In the genomic region with DNA sequence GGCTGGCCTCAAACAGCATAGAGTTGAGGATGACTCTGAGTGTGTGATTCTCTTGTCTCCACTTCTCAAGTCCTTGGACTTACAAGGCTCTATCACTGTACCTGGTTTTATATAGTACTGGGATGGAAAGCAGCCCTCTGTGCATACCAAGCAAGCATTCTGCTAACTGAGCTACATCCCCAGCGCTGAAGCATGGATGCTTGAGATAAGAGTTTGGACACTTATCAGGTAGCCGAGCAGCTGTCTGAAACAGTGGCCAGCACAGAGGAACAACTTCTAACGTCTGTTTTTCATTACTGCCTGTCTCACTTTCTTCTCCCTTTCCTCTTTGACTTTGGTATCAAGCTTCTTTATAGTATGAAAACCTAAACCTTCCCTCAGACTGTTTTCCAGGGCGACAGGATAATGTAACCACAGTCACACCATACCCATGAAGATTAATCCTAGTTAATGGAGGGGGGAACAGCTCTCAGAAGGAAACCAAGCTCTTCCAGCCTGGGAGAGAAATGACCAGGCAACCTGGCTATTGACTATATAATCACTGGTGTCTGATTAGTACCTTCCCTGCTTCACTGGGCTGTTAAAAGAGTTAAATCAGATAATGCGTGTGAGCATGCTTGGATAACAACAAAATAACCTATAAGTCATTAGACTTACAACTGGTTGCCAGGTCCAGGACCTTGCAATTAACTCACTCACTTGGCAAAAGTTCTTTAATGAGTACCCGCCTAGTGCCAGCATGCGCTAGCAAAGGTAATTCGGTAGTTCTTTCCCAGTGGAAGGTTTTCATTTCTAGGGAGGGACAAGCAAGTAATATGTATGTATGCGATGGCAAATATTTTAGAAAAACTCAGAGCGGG, we compare ENCODE assay signal across 28 mouse cellular contexts.
DNase-seq lines count a peak whose midpoint lies in the region; ATAC-seq and TF ChIP-seq lines count a peak whose summit lies in the region.
"Had no signal": no experiment of that assay in that cellular context is flagged by ENCODE, and none has a peak within 500 bp of the region (broad histone marks: within the 10 kb centered on the region; RNA-seq: fewer than 3 reads in every experiment).

No protein-coding gene starts in this region.

- WGBS in kidney, embryonic 14.5 days: 52% methylated on average over 10 of the region's 10 CpGs
- 61% methylated on average over 10 of the region's 10 CpGs for WGBS in liver, embryonic 12.5 days (ENCODE audit: insufficient replicate concordance)

- peak; percentile 60; the same call in 1 of the 2 replicates for ATAC-seq in kidney, embryonic 14.5 days (ENCODE audit: low FRiP score, low TSS enrichment)
- ATAC-seq in liver, embryonic 12.5 days: peak; percentile 75; the same call in 1 of the 2 replicates
- ATAC-seq: hindbrain, embryonic 16.5 days had no signal

- H3K36me3 ChIP-seq in kidney, embryonic 14.5 days (ENCODE audit: control insufficient read depth, insufficient read depth, low read length): no peaks in the 10 kb centered on the region
- H3K36me3 ChIP-seq in MEL (ENCODE audit: control insufficient read depth in 1 of 2, insufficient read depth in 2 of 2, low read length in 2 of 2): 0 out of 4 replicates have a peak, but pooled peaks cover 0 to 2% of the 10 kb centered on the region in 2 experiments
- H3K36me3 ChIP-seq in liver, embryonic 12.5 days: no peaks in the 10 kb centered on the region
- H3K36me3 ChIP-seq: embryonic facial prominence, embryonic 13.5 days; forebrain, embryonic 12.5 days; G1E; heart, embryonic 10.5 days; heart, embryonic 15.5 days; limb, embryonic 10.5 days; limb, embryonic 15.5 days; stomach, embryonic 15.5 days had no signal

- no peak overlapping the region for H3K27ac ChIP-seq in kidney, embryonic 14.5 days (ENCODE audit: low read depth, low read length)
- H3K27ac ChIP-seq in MEL (ENCODE audit: control insufficient read depth, low read depth, low read length): no peak overlapping the region
- H3K27ac ChIP-seq in liver, embryonic 12.5 days: no peak overlapping the region
- H3K27ac ChIP-seq: embryonic facial prominence, embryonic 13.5 days; forebrain, embryonic 12.5 days; heart, embryonic 10.5 days; heart, embryonic 15.5 days; limb, embryonic 10.5 days; limb, embryonic 15.5 days; stomach, embryonic 15.5 days had no signal

- H3K79me2 ChIP-seq in MEL (ENCODE audit: control insufficient read depth, insufficient read depth, low read length, poor library complexity): no peaks in the 10 kb centered on the region

- no peaks in the 10 kb centered on the region for H3K27me3 ChIP-seq in kidney, embryonic 14.5 days (ENCODE audit: control insufficient read depth, insufficient read depth, low read length)
- no peaks in the 10 kb centered on the region for H3K27me3 ChIP-seq in MEL (ENCODE audit: control insufficient read depth in 1 of 2, insufficient read depth in 2 of 2, low read length in 2 of 2)
- no peaks in the 10 kb centered on the region for H3K27me3 ChIP-seq in liver, embryonic 12.5 days (replicated peaks)
- H3K27me3 ChIP-seq: embryonic facial prominence, embryonic 13.5 days; forebrain, embryonic 12.5 days; heart, embryonic 15.5 days; limb, embryonic 15.5 days; stomach, embryonic 15.5 days had no signal

- TF ChIP-seq CTCF in MEL (IDR thresholded peaks at IDR 0.05 in 2 of 3, conservative IDR thresholded peaks at IDR 0.05 in 1 of 3; ENCODE audit: control insufficient read depth in 1 of 3, insufficient read depth in 1 of 3, low read depth in 2 of 3, low read length in 3 of 3, poor library complexity in 1 of 3, severe bottlenecking in 1 of 3): no peak

- no peaks in the 10 kb centered on the region for H3K9me3 ChIP-seq in kidney, embryonic 14.5 days (ENCODE audit: control insufficient read depth, low read length)
- no peaks in the 10 kb centered on the region for H3K9me3 ChIP-seq in MEL (replicated peaks; ENCODE audit: insufficient read depth, low read length)
- H3K9me3 ChIP-seq in liver, embryonic 12.5 days (replicated peaks): no peaks in the 10 kb centered on the region
- H3K9me3 ChIP-seq: embryonic facial prominence, embryonic 13.5 days; forebrain, embryonic 12.5 days; heart, embryonic 10.5 days; heart, embryonic 15.5 days; limb, embryonic 10.5 days; limb, embryonic 15.5 days; stomach, embryonic 15.5 days had no signal

- no peak for TF ChIP-seq RAD21 in MEL (IDR thresholded peaks at IDR 0.05; ENCODE audit: low read depth, low read length)

- no peak for TF ChIP-seq POLR2A in MEL (IDR thresholded peaks at IDR 0.05; ENCODE audit: control insufficient read depth in 1 of 2, insufficient read depth in 1 of 2, low read depth in 1 of 2, low read length in 2 of 2, poor library complexity in 1 of 2)

- no peak overlapping the region for H3K4me3 ChIP-seq in kidney, embryonic 14.5 days (ENCODE audit: low read length)
- no peak overlapping the region for H3K4me3 ChIP-seq in MEL (ENCODE audit: control insufficient read depth in 1 of 2, insufficient read depth in 1 of 2, low read depth in 2 of 2, low read length in 2 of 2)
- H3K4me3 ChIP-seq in liver, embryonic 12.5 days: no peak overlapping the region
- H3K4me3 ChIP-seq: embryonic facial prominence, embryonic 13.5 days; forebrain, embryonic 12.5 days; heart, embryonic 10.5 days; heart, embryonic 15.5 days; limb, embryonic 10.5 days; limb, embryonic 15.5 days; stomach, embryonic 15.5 days had no signal

- peak; percentile 11 for DNase-seq in embryo, embryonic 10 days (ENCODE audit: low spot score)
- no peak for DNase-seq in embryo, embryonic 9.5 days (ENCODE audit: extremely low spot score)
- no peak for DNase-seq in kidney, postnatal 14 days
- peak; percentile 35 for DNase-seq in MEL (ENCODE audit: low read depth, low spot score)
- DNase-seq in frontal cortex, adult 2 months (ENCODE audit: extremely low spot score in 1 of 2, low spot score in 1 of 2): no peak
- DNase-seq in adrenal gland, postnatal 25 days: no peak
- DNase-seq: adrenal gland, postnatal 36 days; cerebellum, adult 2 months; cerebellum, postnatal 14 days; gastrocnemius, postnatal 14 days; kidney, postnatal 25 days; layer of hippocampus, postnatal 36 days; lung, embryonic 14.5 days; lung, postnatal 14 days; midbrain, embryonic 14.5 days; retina, postnatal 1 day; right cerebral cortex, postnatal 25 days had no signal

- H3K9ac ChIP-seq in kidney, embryonic 14.5 days (ENCODE audit: low read depth, low read length): no peak overlapping the region
- no peak overlapping the region for H3K9ac ChIP-seq in MEL (ENCODE audit: control insufficient read depth, low read depth, low read length, poor library complexity, severe bottlenecking)
- H3K9ac ChIP-seq in liver, embryonic 12.5 days: no peak overlapping the region
- H3K9ac ChIP-seq: embryonic facial prominence, embryonic 13.5 days; forebrain, embryonic 12.5 days; heart, embryonic 15.5 days; limb, embryonic 15.5 days; lung, embryonic 14.5 days; stomach, embryonic 15.5 days had no signal

- TF ChIP-seq EP300 in MEL (IDR thresholded peaks at IDR 0.05; ENCODE audit: low read depth in 1 of 2, low read length in 2 of 2): peak; percentile 49 to 62; a peak in 3 of 4 replicates

- H3K4me1 ChIP-seq in kidney, embryonic 14.5 days (ENCODE audit: control insufficient read depth, insufficient read depth, low read length): no peaks in the 10 kb centered on the region
- no peaks in the 10 kb centered on the region for H3K4me1 ChIP-seq in MEL (ENCODE audit: control insufficient read depth in 1 of 2, insufficient read depth in 2 of 2, low read length in 2 of 2)
- no peaks in the 10 kb centered on the region for H3K4me1 ChIP-seq in liver, embryonic 12.5 days
- H3K4me1 ChIP-seq: embryonic facial prominence, embryonic 13.5 days; heart, embryonic 15.5 days; limb, embryonic 15.5 days; stomach, embryonic 15.5 days had no signal

- H3K4me2 ChIP-seq in kidney, embryonic 14.5 days (replicated peaks; ENCODE audit: low read depth, low read length): no peak overlapping the region
- no peak overlapping the region for H3K4me2 ChIP-seq in liver, embryonic 12.5 days
- H3K4me2 ChIP-seq: embryonic facial prominence, embryonic 13.5 days; forebrain, embryonic 12.5 days; heart, embryonic 15.5 days; limb, embryonic 15.5 days; lung, embryonic 14.5 days; stomach, embryonic 15.5 days had no signal

TF ChIP-seq in MEL, 35 proteins besides CTCF, POLR2A, EP300 and RAD21:
- TF ChIP-seq ZC3H11A (IDR thresholded peaks at IDR 0.05; ENCODE audit: low read depth, low read length): no peak
- TF ChIP-seq ELF1 (IDR thresholded peaks at IDR 0.05; ENCODE audit: low read depth, low read length): no peak
- no peak for TF ChIP-seq E2F4 (IDR thresholded peaks at IDR 0.05; ENCODE audit: borderline replicate concordance, low read depth, low read length)
- peak; percentile 47; the same call in 1 of the 2 replicates for TF ChIP-seq TCF12 (IDR thresholded peaks at IDR 0.05; ENCODE audit: low read depth, low read length)
- no peak for TF ChIP-seq MAFK (IDR thresholded peaks at IDR 0.05; ENCODE audit: borderline replicate concordance, low read depth, low read length)
- no peak for TF ChIP-seq NRF1 (IDR thresholded peaks at IDR 0.05; ENCODE audit: insufficient read depth, low read depth, low read length, poor library complexity, severe bottlenecking)
- TF ChIP-seq SMC3 (IDR thresholded peaks at IDR 0.05; ENCODE audit: low read depth, low read length): no peak
- no peak for TF ChIP-seq TBP (IDR thresholded peaks at IDR 0.05; ENCODE audit: low read depth, low read length)
- no peak for TF ChIP-seq ETS1 (IDR thresholded peaks at IDR 0.05; ENCODE audit: low read depth, low read length)
- no peak for TF ChIP-seq POLR2AphosphoS2 (IDR thresholded peaks at IDR 0.05; ENCODE audit: low read length)
- no peak for TF ChIP-seq MYC (IDR thresholded peaks at IDR 0.05; ENCODE audit: low read depth, low read length)
- no peak for TF ChIP-seq JUND (IDR thresholded peaks at IDR 0.05; ENCODE audit: low read depth, low read length)
- TF ChIP-seq GATA1 (IDR thresholded peaks at IDR 0.05; ENCODE audit: low read depth, low read length): peak; percentile 39; the same call in 1 of the 2 replicates
- TF ChIP-seq ZNF384 (IDR thresholded peaks at IDR 0.05; ENCODE audit: low read depth, low read length): no peak
- TF ChIP-seq USF1 (IDR thresholded peaks at IDR 0.05; ENCODE audit: low read depth, low read length): no peak
TF ChIP-seq in MEL: peak in this region for 2.

Comparison
In these comparisons a context has a peak if more than half of its experiments do, and no peak if none do; other contexts are left out.
1. DNase-seq: peak in embryo, embryonic 10 days (single experiment) and MEL (single experiment); none in embryo, embryonic 9.5 days (single experiment), kidney, postnatal 14 days (single experiment), frontal cortex, adult 2 months (0 of 2) and adrenal gland, postnatal 25 days (single experiment).